Mouse (Mus musculus) limb, embryonic 12.5 days (tissue): ENCODE data around the gene Rhot2. TPM values are rescaled to one million over a fixed set of nuclear protein-coding genes. Genes with fewer than 3 reads are reported as not detected.

Experiments used
- ATAC-seq: fragments of 200-750 bp; cut with Nextera tagmentation; 2 replicates; pipeline ENCODE4 v1.8.0; 2017; ENCODE audit warnings: low read depth, moderate TSS enrichment; ENCODE audit not compliant: insufficient number of reproducible peaks, insufficient read depth, low FRiP score, low TSS enrichment
- H3K27ac ChIP-seq: fragments of 300-500 bp; sonication (generic); 2 replicates; pipeline ENCODE4 v1.5.1; 2016; ENCODE audit warnings: mild to moderate bottlenecking, moderate library complexity
- H3K27me3 ChIP-seq: fragments of 300-500 bp; sonication (generic); 2 replicates; pipeline ENCODE4 v1.6.1; 2016; ENCODE audit warnings: mild to moderate bottlenecking, moderate library complexity
- H3K36me3 ChIP-seq: fragments of 300-500 bp; sonication (generic); 2 replicates; pipeline ENCODE4 v1.6.1; 2016; ENCODE audit warnings: mild to moderate bottlenecking, moderate library complexity
- H3K4me1 ChIP-seq: fragments of 300-500 bp; sonication (generic); replicated peaks from 2 replicates; pipeline ENCODE4 v1.6.1; 2016
- H3K4me2 ChIP-seq: fragments of 300-500 bp; sonication (generic); 2 replicates; pipeline ENCODE4 v1.6.1; 2016; ENCODE audit warnings: mild to moderate bottlenecking, moderate library complexity
- H3K4me3 ChIP-seq: fragments of 300-500 bp; sonication (generic); replicated peaks from 2 replicates; pipeline ENCODE4 v1.5.1; 2016; ENCODE audit warnings: mild to moderate bottlenecking
- H3K9ac ChIP-seq: fragments of 300-500 bp; sonication (generic); replicated peaks from 2 replicates; pipeline ENCODE4 v1.6.1; 2016; ENCODE audit warnings: mild to moderate bottlenecking, moderate library complexity
- H3K9me3 ChIP-seq: fragments of 300-500 bp; sonication (generic); 2 replicates; pipeline ENCODE4 v1.6.1; 2016; ENCODE audit warnings: mild to moderate bottlenecking, moderate library complexity
- WGBS: fragments of 180-500 bp; shearing (Covaris S2); methylation state at CpG from one replicate; pipeline ENCODE4 v1.1.7; 2016; 5-methylcytosine and 5-hydroxymethylcytosine counted together
- polyA plus RNA-seq: library from polyadenylated mRNA; unstranded; fragments of >200 nt; fragmentation: Nextera tagmentation; extraction: Ambion mirVana; gene quantifications from 2 replicates; pipeline ENCODE4 v1.2.1, GENCODE M21; 2016

Rhot2 gene
- polyA plus RNA-seq, 1 experiment from 2014 or later: 23.6 TPM

- Histone ChIP-seq H3K4me3 (no peak overlapping the region), H3K27ac (no peak overlapping the region), H3K4me1 (peaks cover 39% of the 10 kb centered on the region), H3K9me3 (no peaks in the 10 kb centered on the region), H3K9ac (no peak overlapping the region), H3K36me3 (peaks cover 64% of the 10 kb centered on the region), H3K4me2 (no peak overlapping the region), H3K27me3 (no peaks in the 10 kb centered on the region)
- no peak for ATAC-seq
- 85% methylated on average over 14 of the region's 14 CpGs for WGBS
Measured at GRCm38 (mm10) chr17:25839455-25840235, 5.0 kb downstream of the Rhot2 start.

- Histone ChIP-seq H3K4me1 (peaks cover 45% of the 10 kb centered on the region), H3K27ac (no peak overlapping the region), H3K4me2 (no peak overlapping the region), H3K36me3 (peaks cover 66% of the 10 kb centered on the region), H3K4me3 (no peak overlapping the region), H3K27me3 (no peaks in the 10 kb centered on the region), H3K9me3 (no peaks in the 10 kb centered on the region), H3K9ac (no peak overlapping the region)
- no peak for ATAC-seq
- 90% methylated on average over 4 of the region's 4 CpGs for WGBS
Measured at GRCm38 (mm10) chr17:25838904-25839303, 5.7 kb downstream of the Rhot2 start.

GRCm38 (mm10) chr17:25837533-25837932 lies 7.1 kb downstream of the Rhot2 start:
- H3K27me3 ChIP-seq: no peaks in the 10 kb centered on the region
- no peak for ATAC-seq
- peak overlapping the region; percentile 57; the same call in 1 of the 2 replicates for H3K9ac ChIP-seq
- H3K4me3 ChIP-seq: no peak overlapping the region; the same call in 1 of the 2 replicates
- H3K36me3 ChIP-seq: peaks cover 65% of the 10 kb centered on the region
- peak overlapping the region; percentile 82 for H3K4me2 ChIP-seq
- H3K27ac ChIP-seq: no peak overlapping the region
- WGBS: 61% methylated on average over 3 of the region's 3 CpGs
- no peaks in the 10 kb centered on the region for H3K9me3 ChIP-seq
- peaks cover 40% of the 10 kb centered on the region for H3K4me1 ChIP-seq

- Histone ChIP-seq H3K4me3 (peak within 1 kb of the TSS; percentile 37), H3K4me2 (peak within 1 kb of the TSS; percentile 82), H3K9ac (peak within 1 kb of the TSS; percentile 57), H3K4me1 (peaks cover 41% of the 10 kb centered on the region), H3K27me3 (no peaks in the 10 kb centered on the region), H3K27ac (no peak within 1 kb of the TSS), H3K36me3 (peaks cover 60% of the 10 kb centered on the region), H3K9me3 (no peaks in the 10 kb centered on the region)
- no peak for ATAC-seq
- 3% methylated on average over 29 of the region's 29 CpGs for WGBS
Measured at GRCm38 (mm10) chr17:25837076-25837410, 7.6 kb downstream of the Rhot2 start, which contains the start of gene Rhbdl1. Gene Rhbdl1, minus strand, starts transcription at chr17:25837295.

- Histone ChIP-seq H3K9me3 (no peaks in the 10 kb centered on the region), H3K4me1 (peaks cover 46% of the 10 kb centered on the region), H3K4me3 (peak overlapping the region; percentile 37), H3K27ac (no peak overlapping the region), H3K9ac (peak overlapping the region; percentile 57), H3K27me3 (no peaks in the 10 kb centered on the region), H3K4me2 (peak overlapping the region; percentile 82), H3K36me3 (peaks cover 60% of the 10 kb centered on the region)
- ATAC-seq: no peak
- 22% methylated on average over 23 of the region's 23 CpGs for WGBS
Measured at GRCm38 (mm10) chr17:25836397-25837075, 8.1 kb downstream of the Rhot2 start.

GRCm38 (mm10) chr17:25835816-25836215 lies 8.8 kb downstream of the Rhot2 start:
- no peak overlapping the region for H3K27ac ChIP-seq
- WGBS: 90% methylated on average over 16 of the region's 16 CpGs
- ATAC-seq: no peak
- no peak overlapping the region for H3K9ac ChIP-seq
- H3K4me2 ChIP-seq: peak overlapping the region; percentile 98; the same call in 1 of the 2 replicates
- H3K27me3 ChIP-seq: no peaks in the 10 kb centered on the region
- H3K9me3 ChIP-seq: no peaks in the 10 kb centered on the region
- H3K36me3 ChIP-seq: peaks cover 60% of the 10 kb centered on the region
- peaks cover 53% of the 10 kb centered on the region for H3K4me1 ChIP-seq
- peak overlapping the region; percentile 37; the same call in 1 of the 2 replicates for H3K4me3 ChIP-seq

GRCm38 (mm10) chr17:25835301-25835700 lies 9.3 kb downstream of the Rhot2 start:
- 0 out of 2 replicates have a peak overlapping the region, but pooled peaks have one; percentile 37 for H3K4me3 ChIP-seq

GRCm38 (mm10) chr17:25834595-25835222 lies 9.9 kb downstream of the Rhot2 start:
- peak overlapping the region; percentile 83; the same call in 1 of the 2 replicates for H3K9ac ChIP-seq
- peak overlapping the region; percentile 74 for H3K4me3 ChIP-seq
- ATAC-seq: no peak
- H3K36me3 ChIP-seq: peaks cover 60% of the 10 kb centered on the region
- no peak overlapping the region for H3K27ac ChIP-seq
- no peaks in the 10 kb centered on the region for H3K9me3 ChIP-seq
- peak overlapping the region; percentile 98 for H3K4me2 ChIP-seq
- H3K4me1 ChIP-seq: peaks cover 62% of the 10 kb centered on the region
- WGBS: 88% methylated on average over 12 of the region's 12 CpGs
- H3K27me3 ChIP-seq: no peaks in the 10 kb centered on the region

More at GRCm38 (mm10) chr17:25835301-25835700, 9.3 kb downstream of the Rhot2 start:
- H3K27ac ChIP-seq: no peak overlapping the region
- H3K36me3 ChIP-seq: peaks cover 60% of the 10 kb centered on the region
- peaks cover 57% of the 10 kb centered on the region for H3K4me1 ChIP-seq
- no peaks in the 10 kb centered on the region for H3K27me3 ChIP-seq
- 95% methylated on average over 7 of the region's 7 CpGs for WGBS
- H3K9me3 ChIP-seq: no peaks in the 10 kb centered on the region
- peak overlapping the region; percentile 98; the same call in 1 of the 2 replicates for H3K4me2 ChIP-seq
- ATAC-seq: no peak
- H3K9ac ChIP-seq: no peak overlapping the region

- H3K9ac ChIP-seq: peak overlapping the region; percentile 83
- H3K36me3 ChIP-seq: peaks cover 56% of the 10 kb centered on the region
- peak overlapping the region; percentile 98 for H3K4me2 ChIP-seq
- no peaks in the 10 kb centered on the region for H3K27me3 ChIP-seq
- peak overlapping the region; percentile 94 for H3K27ac ChIP-seq
- no peak for ATAC-seq
- peaks cover 66% of the 10 kb centered on the region for H3K4me1 ChIP-seq
- no peaks in the 10 kb centered on the region for H3K9me3 ChIP-seq
- WGBS: 48% methylated on average over 6 of the region's 6 CpGs
- peak overlapping the region; percentile 74 for H3K4me3 ChIP-seq
Measured at GRCm38 (mm10) chr17:25833961-25834594, 10.6 kb downstream of the Rhot2 start.

- peak within 1 kb of the TSS; percentile 83 for H3K9ac ChIP-seq
- peak within 1 kb of the TSS; percentile 98 for H3K4me2 ChIP-seq
- H3K4me3 ChIP-seq: peak within 1 kb of the TSS; percentile 74
- no peaks in the 10 kb centered on the region for H3K27me3 ChIP-seq
- under 1% methylated on average over 24 of the region's 24 CpGs for WGBS
- H3K27ac ChIP-seq: peak within 1 kb of the TSS; percentile 94
- no peaks in the 10 kb centered on the region for H3K9me3 ChIP-seq
- peaks cover 69% of the 10 kb centered on the region for H3K4me1 ChIP-seq
- ATAC-seq: no peak; the same call in 1 of the 2 replicates
- peaks cover 50% of the 10 kb centered on the region for H3K36me3 ChIP-seq
Measured at GRCm38 (mm10) chr17:25833291-25833663, 11.4 kb downstream of the Rhot2 start, which contains the start of gene Stub1. Gene Stub1, minus strand, starts transcription at chr17:25833404.
